Mouse (Mus musculus) duodenum, adult 2 months (tissue): ENCODE results near the gene Cer1. TPM values are rescaled to one million over a fixed set of nuclear protein-coding genes. Genes with fewer than 3 reads are reported as not detected.

ENCODE experiments used
- polyA plus RNA-seq: library from polyadenylated mRNA; depleted of rRNA; stranded (reverse); fragments of >200 nt; gene quantifications from 2 replicates; pipeline ENCODE4 v1.2.3, GENCODE M21; 2012; ENCODE audit warnings: low replicate concordance; rRNA removed

The Cer1 gene
- not detected in 2 replicates for polyA plus RNA-seq

GRCm38 (mm10) chr4:82884636-82885534 lies at the start of gene Cer1:
TSS of gene Cer1 (minus strand) at chr4:82885148.

GRCm38 (mm10) chr4:82859131-82860125 lies 25.5 kb downstream of the Cer1 start, which contains the start of gene Zdhhc21:
TSS of gene Zdhhc21 (minus strand) at chr4:82859958.

Other genes starting within 250 kb of the Cer1 start
- gene Nfib, start 179.4 kb downstream of the Cer1 start, polyA plus RNA-seq, result 2.5 and 4.0 TPM in 2 replicates
- gene Zdhhc21, start 25.2 kb downstream of the Cer1 start, polyA plus RNA-seq, result 0.59 and 0.88 TPM in 2 replicates
- gene Frem1, start 167.2 kb upstream of the Cer1 start, polyA plus RNA-seq, result 0.25 and 0.50 TPM in 2 replicates